Mouse (Mus musculus) cortical plate, adult 2 months (tissue): ENCODE results near the gene Smtnl2. TPM values are rescaled to one million over a fixed set of nuclear protein-coding genes. Genes with fewer than 3 reads are reported as not detected.

ENCODE experiments used
- H3K27ac ChIP-seq: fragments of 200-500 bp; 2 replicates; pipeline ENCODE4 v1.5.1; 2012; ENCODE audit warnings: low read length, control low read depth, inconsistent platforms; ENCODE audit not compliant: insufficient read depth
- H3K4me1 ChIP-seq: fragments of 200-500 bp; 2 replicates; pipeline ENCODE4 v1.6.1; 2011; ENCODE audit warnings: low read length; ENCODE audit not compliant: control insufficient read depth, insufficient read depth
- H3K4me3 ChIP-seq: fragments of 200-500 bp; 2 replicates; pipeline ENCODE4 v1.5.1; 2011; ENCODE audit warnings: mild to moderate bottlenecking, low read length, control low read depth; ENCODE audit not compliant: insufficient read depth
- CTCF ChIP-seq: fragments of 200-500 bp; IDR thresholded peaks from 2 replicates; pipeline ENCODE4 v1.5.1; 2011; ENCODE audit warnings: mild to moderate bottlenecking, control low read depth, low read length; ENCODE audit not compliant: insufficient read depth; ENCODE audit errors: extremely low read depth
- POLR2A ChIP-seq: fragments of 200-500 bp; IDR thresholded peaks from 2 replicates; pipeline ENCODE4 v1.6.1; 2011; ENCODE audit warnings: mild to moderate bottlenecking, low read length, control low read depth; ENCODE audit not compliant: insufficient read depth; ENCODE audit errors: extremely low read depth
- polyA plus RNA-seq: library from polyadenylated mRNA; depleted of rRNA; stranded (reverse); fragments of >200 nt; gene quantifications from 2 replicates; pipeline ENCODE4 v1.2.3, GENCODE M21; 2012

Gene Smtnl2
- polyA plus RNA-seq, 1 experiment: 1.6 TPM

DNA sequence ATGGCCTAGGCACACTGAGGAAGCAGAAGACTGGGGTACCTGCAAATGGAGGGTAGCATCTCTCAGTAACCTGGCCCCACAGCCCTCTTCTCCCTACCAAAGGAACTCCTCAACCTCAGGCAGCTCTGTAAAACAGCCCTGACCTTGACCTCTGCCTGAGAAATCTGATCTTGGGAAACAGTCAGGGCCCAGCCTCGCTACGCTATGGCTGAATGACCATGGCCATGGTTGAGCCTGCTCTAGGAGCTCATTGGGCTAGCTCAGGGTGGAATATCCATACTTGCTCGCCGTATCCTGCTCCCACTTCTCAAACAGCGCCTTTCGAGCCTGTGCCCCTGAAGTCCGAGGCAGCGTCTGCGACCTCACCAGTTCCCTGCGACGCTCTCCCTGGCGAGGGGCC lies 10.4 kb downstream of the Smtnl2 start:
- Histone ChIP-seq H3K4me1 (no peaks in the 10 kb centered on the region), H3K27ac (no peak overlapping the region), H3K4me3 (no peak overlapping the region)
- TF ChIP-seq CTCF: no peak
- no peak for TF ChIP-seq POLR2A

DNA sequence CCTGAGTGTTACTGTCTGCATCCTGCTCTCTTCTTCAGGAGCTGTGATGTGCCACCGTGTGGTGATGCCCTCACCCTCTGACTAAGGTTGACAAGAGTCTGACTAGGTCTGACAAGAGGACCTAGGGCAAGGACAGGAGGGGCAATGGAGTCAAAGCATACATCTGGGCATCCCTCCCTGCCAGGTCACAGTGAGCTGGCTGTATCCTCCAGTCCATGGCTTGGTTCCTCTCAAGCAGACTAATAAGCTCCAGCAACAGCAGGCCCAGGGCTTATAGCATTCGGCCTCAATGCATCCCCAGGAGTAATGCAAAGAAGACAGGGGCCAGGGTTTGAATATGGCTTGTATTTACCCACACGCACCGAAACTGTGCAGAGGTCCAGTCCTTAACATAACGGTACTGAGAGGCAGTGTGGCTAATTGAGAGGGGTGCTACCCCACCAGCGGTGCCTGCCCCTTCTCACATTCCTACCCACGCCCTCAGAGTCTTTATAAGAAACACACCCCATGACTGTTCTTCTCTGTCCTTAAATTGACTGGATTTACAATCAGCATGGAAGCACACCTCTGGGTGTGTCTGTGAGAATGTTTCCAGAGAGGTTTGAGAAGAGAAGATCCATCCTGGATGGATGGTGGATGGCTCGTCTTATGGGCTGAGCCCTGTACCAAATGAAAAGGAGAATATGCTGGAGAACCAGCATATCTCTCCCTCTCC lies 13.5 kb downstream of the Smtnl2 start:
- TF ChIP-seq POLR2A (no peak), CTCF (no peak)
- Histone ChIP-seq H3K4me1 (no peaks in the 10 kb centered on the region), H3K4me3 (no peak overlapping the region), H3K27ac (no peak overlapping the region)

DNA sequence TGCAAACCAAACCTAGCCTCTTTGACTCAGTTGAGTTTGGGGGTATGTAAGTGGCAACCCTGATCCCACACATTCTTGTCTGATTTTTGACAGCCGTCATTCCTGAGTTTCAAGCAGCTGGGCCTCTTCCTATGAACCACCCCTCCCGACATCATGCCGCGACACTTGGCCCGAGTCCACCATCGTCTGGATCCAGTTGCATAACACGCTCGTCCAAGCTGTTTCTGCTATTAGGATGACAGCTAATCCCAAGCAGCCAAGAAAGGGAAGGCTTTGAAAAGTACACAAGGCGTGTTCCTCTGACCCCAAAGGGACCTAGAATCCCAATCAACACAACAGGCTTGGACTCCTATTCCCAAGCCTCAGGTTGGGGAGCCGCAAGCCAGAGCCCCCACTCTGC lies 14.4 kb downstream of the Smtnl2 start:
- H3K4me3 ChIP-seq: no peak overlapping the region
- TF ChIP-seq POLR2A: no peak
- no peak for TF ChIP-seq CTCF
- no peak overlapping the region for H3K27ac ChIP-seq
- no peaks in the 10 kb centered on the region for H3K4me1 ChIP-seq

DNA sequence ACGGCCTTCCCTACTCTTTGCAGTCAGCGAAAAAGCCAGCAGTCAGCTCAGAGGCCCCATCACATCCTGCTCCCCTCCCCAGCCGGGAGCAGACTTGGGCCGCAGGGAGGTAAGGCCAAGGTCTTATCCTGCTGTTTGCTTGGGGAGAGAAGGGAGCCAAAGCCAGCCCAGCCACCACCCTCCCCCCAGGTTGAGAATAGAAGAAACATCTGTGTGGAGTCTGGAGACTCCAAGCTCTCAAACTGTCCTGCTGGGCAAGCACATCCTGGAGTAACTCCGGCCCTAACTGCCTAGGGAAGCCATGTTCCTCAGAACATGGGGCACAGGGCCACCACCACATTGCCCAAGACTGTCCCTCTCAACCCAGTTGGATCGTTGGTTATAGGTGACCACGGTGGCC lies 14.9 kb downstream of the Smtnl2 start:
- H3K27ac ChIP-seq: no peak overlapping the region
- no peak for TF ChIP-seq POLR2A
- TF ChIP-seq CTCF: no peak
- no peak overlapping the region for H3K4me3 ChIP-seq
- no peaks in the 10 kb centered on the region for H3K4me1 ChIP-seq

DNA sequence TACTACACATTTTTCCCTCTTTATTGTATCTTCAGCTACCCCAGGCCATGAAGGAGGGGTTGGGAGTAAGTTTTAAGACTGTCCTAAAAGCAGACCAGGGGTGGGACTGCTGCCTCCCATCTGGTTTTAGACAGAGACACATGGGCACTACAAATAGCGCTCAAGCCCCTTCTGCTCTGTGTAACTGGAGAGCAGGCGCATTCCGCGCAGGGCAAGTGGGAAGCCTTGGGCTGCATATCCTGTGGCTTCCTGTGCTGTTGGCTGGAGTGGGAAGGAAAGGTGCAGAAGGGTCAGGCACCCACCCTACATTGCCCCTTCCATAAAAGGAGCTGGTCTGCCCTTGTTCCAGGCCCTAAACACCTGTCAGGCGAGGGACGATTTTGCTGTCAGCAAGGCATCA lies 15.9 kb downstream of the Smtnl2 start:
- H3K4me1 ChIP-seq: no peaks in the 10 kb centered on the region
- TF ChIP-seq CTCF (no peak), POLR2A (no peak)
- H3K4me3 ChIP-seq: no peak overlapping the region
- no peak overlapping the region for H3K27ac ChIP-seq

DNA sequence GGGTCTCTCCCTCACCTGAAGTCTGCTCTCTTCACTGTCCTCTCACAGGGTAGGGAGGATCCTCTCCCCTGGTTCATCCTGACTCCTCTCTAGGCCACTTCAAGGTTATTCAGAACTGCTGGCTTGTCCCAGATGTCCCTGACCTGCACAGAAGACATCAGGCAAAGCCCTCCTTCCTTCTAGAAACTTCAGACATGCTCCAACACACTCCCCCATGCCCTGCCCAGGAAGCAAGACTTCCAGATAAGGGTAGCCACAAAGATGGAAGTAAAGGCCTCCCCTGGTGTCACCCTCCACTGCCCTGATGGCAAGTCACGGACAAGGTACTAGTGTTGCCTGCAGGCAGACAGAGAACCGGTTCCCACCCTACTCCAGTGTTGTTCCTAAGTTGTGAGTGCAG lies 16.8 kb downstream of the Smtnl2 start:
- Histone ChIP-seq H3K27ac (no peak overlapping the region), H3K4me3 (no peak overlapping the region)
- no peak for TF ChIP-seq POLR2A
- no peak for TF ChIP-seq CTCF

DNA sequence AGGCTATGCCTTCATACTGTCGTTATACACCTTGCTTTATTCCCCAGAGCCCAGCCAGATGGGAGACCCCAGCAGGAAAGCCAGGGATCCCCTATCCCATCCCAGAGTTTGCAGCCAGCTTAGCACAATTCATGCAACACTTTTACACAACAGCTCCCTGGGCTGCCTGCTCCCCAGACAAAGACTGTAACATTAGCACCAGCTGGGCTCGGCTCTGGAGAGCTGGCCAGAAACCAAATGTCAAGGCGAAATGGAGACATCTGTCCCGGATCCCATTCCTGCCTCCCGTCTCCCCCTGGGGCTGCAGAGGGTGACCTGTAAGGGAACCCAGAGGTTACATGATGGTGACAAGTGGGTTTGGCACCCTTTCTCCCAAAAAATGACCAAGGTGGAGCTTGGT lies 17.8 kb downstream of the Smtnl2 start:
- no peak for TF ChIP-seq CTCF
- Histone ChIP-seq H3K4me1 (no peaks in the 10 kb centered on the region), H3K4me3 (no peak overlapping the region), H3K27ac (no peak overlapping the region)

More for the DNA sequence above, 16.8 kb downstream of the Smtnl2 start:
- H3K4me1 ChIP-seq: no peaks in the 10 kb centered on the region

DNA sequence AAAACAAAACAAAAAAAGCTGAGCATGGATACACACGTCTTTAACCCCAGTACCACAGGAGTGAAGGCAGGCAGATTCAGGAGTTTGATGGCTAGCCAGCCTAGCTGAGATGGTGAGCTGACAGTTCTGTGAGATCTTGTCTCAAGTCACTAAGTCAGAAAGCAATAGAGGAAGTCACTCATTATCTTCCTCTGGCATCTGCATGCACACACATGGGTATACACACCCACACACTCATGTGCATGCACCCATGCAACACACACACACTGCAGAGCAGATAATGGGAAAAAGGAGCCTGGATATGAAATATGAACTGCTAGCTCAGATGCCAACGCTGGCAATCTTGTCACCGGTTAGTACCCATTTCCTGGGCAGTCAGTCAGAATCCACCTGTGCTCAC lies 18.3 kb downstream of the Smtnl2 start:
- Histone ChIP-seq H3K4me1 (no peaks in the 10 kb centered on the region), H3K27ac (no peak overlapping the region), H3K4me3 (no peak overlapping the region)

DNA sequence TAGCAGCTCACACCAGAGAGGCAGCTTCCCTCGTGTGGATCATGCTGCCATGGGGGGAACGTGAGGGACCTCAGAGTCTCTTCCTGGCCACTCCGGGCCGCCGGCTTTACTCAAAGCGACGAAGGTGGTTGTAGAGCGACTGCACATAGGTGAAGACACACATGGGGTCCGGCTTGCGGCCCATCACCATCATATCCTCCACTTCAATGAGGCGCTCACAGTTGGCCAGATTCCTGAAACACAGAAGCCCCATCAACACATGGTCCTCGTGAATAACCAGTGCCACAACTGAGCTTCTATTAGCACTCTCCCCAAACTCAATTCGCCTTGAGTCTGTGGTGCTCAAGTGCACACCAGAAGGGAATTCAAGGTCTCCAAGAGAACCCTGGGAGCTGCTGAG lies 20.3 kb downstream of the Smtnl2 start:
- Histone ChIP-seq H3K27ac (no peak overlapping the region), H3K4me1 (no peaks in the 10 kb centered on the region), H3K4me3 (no peak overlapping the region)
- TF ChIP-seq CTCF: no peak
- TF ChIP-seq POLR2A: no peak

More for the DNA sequence above, 18.3 kb downstream of the Smtnl2 start:
- TF ChIP-seq POLR2A: no peak
- no peak for TF ChIP-seq CTCF

DNA sequence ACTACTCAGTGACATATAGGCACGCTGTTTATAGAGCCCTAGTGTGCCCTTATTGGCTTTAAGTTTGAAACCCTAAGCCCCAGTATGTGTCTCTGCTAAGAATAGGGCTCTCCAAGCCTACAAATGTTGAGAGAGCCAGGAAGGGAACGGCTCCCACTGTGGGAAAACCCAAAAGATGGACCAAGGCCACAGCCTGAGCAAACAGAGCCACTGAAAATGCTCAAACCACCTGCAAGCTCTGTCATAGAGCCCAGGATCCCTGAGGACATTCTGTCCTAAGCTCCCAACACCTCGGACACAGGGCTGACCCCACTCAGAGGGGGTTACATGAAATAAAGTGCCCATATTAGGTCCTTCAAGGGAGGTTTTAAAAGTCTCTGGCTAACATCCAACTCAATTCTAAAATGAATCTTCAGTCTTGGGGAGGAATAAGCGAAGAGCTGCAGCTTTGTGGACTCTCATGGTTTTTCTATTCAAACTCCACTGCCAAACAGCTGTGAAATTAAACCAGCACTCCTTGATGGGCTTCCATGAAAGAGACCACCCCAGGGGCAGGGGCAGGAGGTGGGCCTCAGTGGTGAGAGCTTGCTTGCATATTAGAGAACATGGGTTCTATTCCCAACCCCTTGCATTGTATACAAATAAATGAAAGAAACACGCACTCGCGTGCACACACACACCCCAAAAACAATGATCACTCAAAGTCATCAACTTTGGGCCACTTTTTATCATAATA lies 21.9 kb downstream of the Smtnl2 start:
- H3K4me1 ChIP-seq: no peaks in the 10 kb centered on the region
- H3K4me3 ChIP-seq: no peak overlapping the region
- TF ChIP-seq POLR2A (no peak), CTCF (no peak)
- H3K27ac ChIP-seq: no peak overlapping the region
